In the genomic region with DNA sequence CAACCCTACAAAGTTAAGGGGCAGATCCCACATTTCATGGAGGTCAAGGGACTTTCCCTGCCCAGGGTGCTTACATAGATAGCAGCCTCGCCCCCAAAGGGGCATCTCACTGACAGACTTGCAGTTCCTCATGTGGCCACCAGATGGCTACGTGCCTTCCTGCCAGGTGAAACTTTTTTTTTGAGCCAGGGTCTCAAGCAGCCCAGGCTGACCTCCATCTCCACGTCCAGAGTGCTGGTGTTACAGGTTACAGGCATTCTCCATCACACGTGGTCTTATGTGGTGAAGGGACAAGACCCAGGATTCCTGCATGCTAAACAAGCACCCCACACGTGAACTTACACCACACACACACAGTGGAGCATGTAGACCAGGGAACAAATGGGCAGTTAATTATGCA, we compare ENCODE assay signal across 9 mouse cellular contexts. TPM values are rescaled to one million over a fixed set of nuclear protein-coding genes. Genes with fewer than 3 reads are reported as not detected.
DNase-seq lines count a peak whose midpoint lies in the region; ATAC-seq lines count a peak whose summit lies in the region.
"Had no signal": no experiment of that assay in that cellular context is flagged by ENCODE, and none has a peak within 500 bp of the region (broad histone marks: within the 10 kb centered on the region; RNA-seq: fewer than 3 reads in every experiment).

No protein-coding gene starts in this region.

- no peaks in the 10 kb centered on the region for H3K36me3 ChIP-seq in hindbrain, embryonic 14.5 days (replicated peaks; ENCODE audit: control insufficient read depth, insufficient read depth)
- no peaks in the 10 kb centered on the region for H3K36me3 ChIP-seq in hindbrain, embryonic 16.5 days (ENCODE audit: control insufficient read depth, insufficient read depth, low read length)
- H3K36me3 ChIP-seq: embryonic facial prominence, embryonic 15.5 days had no signal

- no peaks in the 10 kb centered on the region for H3K9me3 ChIP-seq in hindbrain, embryonic 14.5 days (ENCODE audit: control insufficient read depth, low read length)
- no peaks in the 10 kb centered on the region for H3K9me3 ChIP-seq in hindbrain, embryonic 16.5 days (ENCODE audit: control insufficient read depth, low read length)
- H3K9me3 ChIP-seq: embryonic facial prominence, embryonic 15.5 days had no signal

- H3K4me3 ChIP-seq in hindbrain, embryonic 14.5 days (replicated peaks; ENCODE audit: low read length), result no peak overlapping the region
- no peak overlapping the region for H3K4me3 ChIP-seq in hindbrain, embryonic 16.5 days (ENCODE audit: low read length)
- H3K4me3 ChIP-seq: embryonic facial prominence, embryonic 15.5 days had no signal

- DNase-seq in hindbrain, embryonic 14.5 days (ENCODE audit: low spot score), result peak; percentile 82
- DNase-seq in CD4-positive helper T cell, adult 2 months (ENCODE audit: low read depth, low spot score), result peak; percentile 69
- peak; percentile 76 for DNase-seq in adrenal gland, postnatal 14 days
- DNase-seq in embryo, embryonic 9.5 days (ENCODE audit: extremely low spot score), result peak; percentile 75
- DNase-seq in kidney, postnatal 4 days, result peak; percentile 86 to 88
- peak; percentile 64 to 76 for DNase-seq in natural killer cell, adult 2 months (ENCODE audit: low spot score in 2 of 2)
- peak; percentile 89 for DNase-seq in thymus, postnatal 4 days

- peaks cover 37% of the 10 kb centered on the region for H3K27me3 ChIP-seq in hindbrain, embryonic 14.5 days (ENCODE audit: control insufficient read depth, insufficient read depth, low read length)
- H3K27me3 ChIP-seq in hindbrain, embryonic 16.5 days (replicated peaks; ENCODE audit: control insufficient read depth, insufficient read depth, low read length), result peaks cover 14% of the 10 kb centered on the region

- WGBS in hindbrain, embryonic 14.5 days, result under 1% methylated on average over 5 of the region's 5 CpGs
- 0% methylated on average over 5 of the region's 5 CpGs for WGBS in hindbrain, embryonic 16.5 days

- ATAC-seq in hindbrain, embryonic 14.5 days (ENCODE audit: low FRiP score), result no peak
- ATAC-seq in hindbrain, embryonic 16.5 days, result no peak

- H3K4me1 ChIP-seq in hindbrain, embryonic 14.5 days (replicated peaks; ENCODE audit: control insufficient read depth, insufficient read depth, low read length), result peaks cover 10% of the 10 kb centered on the region; the same call in 1 of the 2 replicates
- H3K4me1 ChIP-seq in hindbrain, embryonic 16.5 days (ENCODE audit: control insufficient read depth, insufficient read depth, low read depth, low read length), result peaks cover 11% of the 10 kb centered on the region

- no peak overlapping the region for H3K4me2 ChIP-seq in hindbrain, embryonic 14.5 days (replicated peaks)
- H3K4me2 ChIP-seq in hindbrain, embryonic 16.5 days (ENCODE audit: low read length), result no peak overlapping the region
- H3K4me2 ChIP-seq: embryonic facial prominence, embryonic 15.5 days had no signal

- H3K27ac ChIP-seq in hindbrain, embryonic 14.5 days, result no peak overlapping the region
- H3K27ac ChIP-seq in hindbrain, embryonic 16.5 days (ENCODE audit: low read depth, low read length), result no peak overlapping the region
- H3K27ac ChIP-seq: embryonic facial prominence, embryonic 15.5 days had no signal

- H3K9ac ChIP-seq in hindbrain, embryonic 14.5 days, result no peak overlapping the region
- H3K9ac ChIP-seq in hindbrain, embryonic 16.5 days (ENCODE audit: low read depth, low read length), result no peak overlapping the region; the same call in 1 of the 2 replicates
- H3K9ac ChIP-seq: embryonic facial prominence, embryonic 15.5 days had no signal

RNA-seq across cellular contexts. Expression of a gene that starts 5.3 kb away (rescaled TPM):
- 1.5 and 2.3 TPM in 2 replicates for polyA plus RNA-seq in hindbrain, embryonic 14.5 days (2014; fragmentation: Nextera tagmentation; extraction: Ambion mirVana)
- 2.5 TPM in 2 replicates for polyA plus RNA-seq in hindbrain, embryonic 16.5 days (2015; fragmentation: Nextera tagmentation; extraction: Ambion mirVana)
- total RNA-seq in adrenal gland, postnatal 14 days (2021), result 0.19 TPM in 2 replicates

RNA-seq across cellular contexts. Expression of a gene that starts 5.7 kb away (rescaled TPM):
- polyA plus RNA-seq in hindbrain, embryonic 14.5 days (2014; fragmentation: Nextera tagmentation; extraction: Ambion mirVana), result 2.2 TPM in 2 replicates
- polyA plus RNA-seq in hindbrain, embryonic 16.5 days (2015; fragmentation: Nextera tagmentation; extraction: Ambion mirVana), result 5.6 and 8.3 TPM in 2 replicates
- 2.4 and 5.0 TPM in 2 replicates for total RNA-seq in adrenal gland, postnatal 14 days (2021)

RNA-seq across cellular contexts. Expression of a gene that starts 23.0 kb away (rescaled TPM):
- polyA plus RNA-seq in hindbrain, embryonic 14.5 days (2014; fragmentation: Nextera tagmentation; extraction: Ambion mirVana), result 1.7 and 3.0 TPM in 2 replicates
- 2.6 and 4.2 TPM in 2 replicates for polyA plus RNA-seq in hindbrain, embryonic 16.5 days (2015; fragmentation: Nextera tagmentation; extraction: Ambion mirVana)
- 35.3 and 61.4 TPM in 2 replicates for total RNA-seq in adrenal gland, postnatal 14 days (2021)

RNA-seq across cellular contexts. Expression of a gene that starts 45.3 kb away (rescaled TPM):
- polyA plus RNA-seq in hindbrain, embryonic 14.5 days (2014; fragmentation: Nextera tagmentation; extraction: Ambion mirVana), result 0.26 and 0.43 TPM in 2 replicates
- 0.44 and 0.54 TPM in 2 replicates for polyA plus RNA-seq in hindbrain, embryonic 16.5 days (2015; fragmentation: Nextera tagmentation; extraction: Ambion mirVana)
- total RNA-seq in adrenal gland, postnatal 14 days (2021), result 5.3 and 6.2 TPM in 2 replicates

RNA-seq across cellular contexts. Expression of a gene that starts 60.0 kb away (rescaled TPM):
- 119 and 121 TPM in 2 replicates for polyA plus RNA-seq in hindbrain, embryonic 14.5 days (2014; fragmentation: Nextera tagmentation; extraction: Ambion mirVana)
- 121 and 130 TPM in 2 replicates for polyA plus RNA-seq in hindbrain, embryonic 16.5 days (2015; fragmentation: Nextera tagmentation; extraction: Ambion mirVana)
- 48.7 and 55.0 TPM in 2 replicates for total RNA-seq in adrenal gland, postnatal 14 days (2021)
